Mouse (Mus musculus) large intestine, adult 2 months (tissue): ENCODE data around the gene Cdk19. TPM values are rescaled to one million over a fixed set of nuclear protein-coding genes. Genes with fewer than 3 reads are reported as not detected.
"Not testable (repeated sequence)": the region's sequence is repeated elsewhere in the genome, so short reads cannot be mapped to it uniquely, and the experiment has no call there.

Source experiments
- DNase-seq: peaks from one replicate; pipeline ENCODE4 v3.0.0-alpha.2; 2012; ENCODE audit warnings: low read depth, low spot score
- WGBS: fragments of 180-500 bp; shearing (Covaris S2); methylation state at CpG from one replicate; pipeline ENCODE4 v1.1.7; 2018; 5-methylcytosine and 5-hydroxymethylcytosine counted together
- polyA plus RNA-seq: library from polyadenylated mRNA; depleted of rRNA; stranded (reverse); fragments of >200 nt; gene quantifications from 2 replicates; pipeline ENCODE4 v1.2.3, GENCODE M21; 2012; rRNA removed

Cdk19 gene
- polyA plus RNA-seq, 1 experiment = 3.6 TPM

DNA sequence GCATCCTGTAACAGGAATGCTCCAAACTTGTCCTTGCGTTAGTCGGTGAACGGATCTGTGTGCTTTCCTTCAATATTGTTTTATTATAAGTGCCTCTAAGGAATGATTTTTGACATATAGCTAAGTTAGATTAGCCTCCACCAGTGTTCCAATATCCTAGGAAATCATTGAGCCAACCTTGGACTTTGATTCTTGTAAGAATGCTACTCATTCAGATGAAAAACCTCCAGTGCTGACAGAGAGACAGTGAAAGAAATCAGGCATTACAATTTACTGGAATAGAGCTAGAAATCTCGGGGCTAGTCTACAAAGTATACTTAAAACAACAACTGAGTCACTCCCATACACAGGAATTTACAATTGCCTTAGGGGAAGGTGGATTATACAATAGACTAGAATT is 193.2 kb downstream of the Cdk19 start:
- DNase-seq = not testable (repeated sequence)
- whole genome bisulfite sequencing = 92% methylated on average over 4 of the region's 4 CpGs

Other genes with a start within 250 kb of the Cdk19 start
- gene Slc16a10, start 197.3 kb upstream of the Cdk19 start, polyA plus RNA-seq = 32.4 and 108 TPM in 2 replicates
- 3.0 and 3.6 TPM in 2 replicates for gene Rpf2, start 92.5 kb upstream of the Cdk19 start, polyA plus RNA-seq
- 6.4 and 8.0 TPM in 2 replicates for gene Gtf3c6, start 81.5 kb upstream of the Cdk19 start, polyA plus RNA-seq
- 12.5 and 14.4 TPM in 2 replicates for gene Amd1, start 37.4 kb upstream of the Cdk19 start, polyA plus RNA-seq
- not detected in 2 replicates for gene Slc22a16, start 230.8 kb downstream of the Cdk19 start, polyA plus RNA-seq